Mouse (Mus musculus): ENCODE results near the gene Unc119. TPM values are rescaled to one million over a fixed set of nuclear protein-coding genes. Genes with fewer than 3 reads are reported as not detected.

The Unc119 gene
- polyA plus RNA-seq, 2 experiments = 55.7 to 114 TPM

DNA sequence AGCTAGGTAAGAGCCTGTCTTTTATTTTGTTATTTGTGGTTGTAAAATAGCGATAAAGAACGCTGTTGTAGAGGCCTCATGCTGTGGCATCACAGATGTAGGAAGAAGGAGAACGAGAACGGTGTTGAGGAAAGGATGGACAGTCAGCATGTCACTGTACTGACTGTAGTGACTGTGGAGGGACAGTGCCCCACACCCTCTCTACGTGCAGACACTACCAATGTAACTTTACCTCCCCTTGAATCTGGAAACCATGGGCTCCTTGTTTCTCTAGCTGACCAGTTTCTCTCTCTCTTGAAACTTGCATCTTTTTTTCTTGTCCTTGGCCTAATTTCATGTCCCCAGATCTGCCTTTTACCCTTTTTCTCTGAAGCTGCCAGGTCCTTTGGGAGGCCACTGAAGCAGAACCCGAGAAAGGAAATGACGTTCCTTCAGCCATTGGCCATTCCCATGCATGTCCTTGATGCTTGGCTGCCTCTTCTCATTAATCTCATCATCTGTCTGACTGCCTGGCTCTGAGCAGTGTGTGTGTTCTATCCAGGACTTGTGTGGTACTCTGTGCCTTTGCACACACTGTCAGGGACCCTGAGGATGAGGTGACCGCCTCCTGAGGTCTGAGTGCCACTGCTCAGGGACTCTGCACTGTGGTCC is 32.3 kb upstream of the Unc119 start:
- no peak overlapping the region for H3K4me3 ChIP-seq (replicated peaks; ENCODE audit: low read length)
- 91% methylated on average over 8 of the region's 8 CpGs for WGBS
- DNase-seq (ENCODE audit: low spot score) (no peak), ATAC-seq (ENCODE audit: low FRiP score, low read depth) (no peak)
- no peaks in the 10 kb centered on the region for H3K4me1 ChIP-seq (ENCODE audit: control insufficient read depth, insufficient read depth, low read length)
- no peak for TF ChIP-seq POLR2A (IDR thresholded peaks at IDR 0.05; ENCODE audit: borderline replicate concordance, extremely low read depth, insufficient read depth, insufficient read length)
- H3K9me3 ChIP-seq (ENCODE audit: control insufficient read depth, low read length) = no peaks in the 10 kb centered on the region
- H3K27me3 ChIP-seq (ENCODE audit: control insufficient read depth, insufficient read depth, low read length) = no peaks in the 10 kb centered on the region
- no peak overlapping the region for H3K27ac ChIP-seq (replicated peaks; ENCODE audit: low read depth, low read length)
- peaks cover 69% of the 10 kb centered on the region for H3K36me3 ChIP-seq (ENCODE audit: control insufficient read depth, insufficient read depth, low read length)
- H3K9ac ChIP-seq (ENCODE audit: low read depth, low read length, severe bottlenecking) = no peak overlapping the region
- no peak overlapping the region for H3K4me2 ChIP-seq (replicated peaks; ENCODE audit: low read depth, low read length, severe bottlenecking)

DNA sequence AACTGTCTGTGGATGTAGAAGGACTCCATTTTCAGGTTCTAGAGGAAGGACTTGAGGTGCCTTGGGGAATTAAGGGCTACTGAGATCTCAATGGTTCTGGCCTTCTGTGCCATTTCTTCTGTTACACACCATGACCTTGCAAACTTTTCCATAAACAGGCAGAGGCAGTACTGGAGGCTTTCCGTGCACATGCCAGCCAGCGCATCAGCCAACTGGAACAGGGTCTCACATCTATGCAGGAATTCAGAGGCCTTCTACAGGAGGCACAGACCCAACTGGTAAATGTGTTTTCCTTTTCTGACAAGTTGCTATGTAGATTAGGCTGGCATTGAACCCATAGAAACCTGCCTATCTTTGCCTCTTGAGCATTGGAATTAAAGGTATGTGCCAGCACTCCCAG is 29.6 kb upstream of the Unc119 start:
- Histone ChIP-seq H3K4me2 (replicated peaks; ENCODE audit: low read depth, low read length, severe bottlenecking) (no peak overlapping the region), H3K36me3 (ENCODE audit: control insufficient read depth, insufficient read depth, low read length) (peaks cover 80% of the 10 kb centered on the region), H3K4me1 (ENCODE audit: control insufficient read depth, insufficient read depth, low read length) (no peaks in the 10 kb centered on the region), H3K27me3 (ENCODE audit: control insufficient read depth, insufficient read depth, low read length) (no peaks in the 10 kb centered on the region), H3K9ac (ENCODE audit: low read depth, low read length, severe bottlenecking) (no peak overlapping the region), H3K27ac (replicated peaks; ENCODE audit: low read depth, low read length) (no peak overlapping the region), H3K9me3 (ENCODE audit: control insufficient read depth, low read length) (no peaks in the 10 kb centered on the region), H3K4me3 (replicated peaks; ENCODE audit: low read length) (no peak overlapping the region)
- ATAC-seq (ENCODE audit: low FRiP score, low read depth) (no peak), DNase-seq (ENCODE audit: low spot score) (no peak)
- no peak for TF ChIP-seq POLR2A (IDR thresholded peaks at IDR 0.05; ENCODE audit: borderline replicate concordance, extremely low read depth, insufficient read depth, insufficient read length)
- WGBS = 94% methylated on average over 2 of the region's 2 CpGs

DNA sequence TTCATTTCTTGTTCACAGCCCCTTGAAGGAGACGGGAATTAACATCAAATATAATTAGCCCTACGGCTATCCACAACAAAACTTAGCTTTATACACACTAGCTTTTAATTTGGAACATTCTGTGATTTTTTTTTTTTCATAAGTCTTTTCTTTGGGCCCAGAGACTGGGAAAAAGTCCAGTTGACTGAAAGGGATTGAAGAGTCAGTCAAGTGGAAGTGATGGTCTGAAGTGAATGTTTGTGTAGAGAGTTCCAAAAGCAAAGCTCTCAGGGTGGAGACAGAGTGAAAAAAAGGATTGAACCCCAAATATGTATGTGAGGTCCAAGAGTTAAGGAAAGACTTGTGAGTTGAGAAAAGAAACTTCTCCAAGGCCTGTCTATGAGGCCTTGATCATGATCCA is 24.9 kb upstream of the Unc119 start:
- H3K4me1 ChIP-seq (ENCODE audit: control insufficient read depth, insufficient read depth, low read length) = peaks cover 14% of the 10 kb centered on the region
- H3K9ac ChIP-seq (ENCODE audit: low read depth, low read length, severe bottlenecking) = no peak overlapping the region
- ATAC-seq (ENCODE audit: low FRiP score, low read depth) (no peak), DNase-seq (ENCODE audit: low spot score) (no peak)
- H3K4me2 ChIP-seq (replicated peaks; ENCODE audit: low read depth, low read length, severe bottlenecking) = no peak overlapping the region
- no peak overlapping the region for H3K27ac ChIP-seq (replicated peaks; ENCODE audit: low read depth, low read length)
- H3K9me3 ChIP-seq (ENCODE audit: control insufficient read depth, low read length) = no peaks in the 10 kb centered on the region
- TF ChIP-seq POLR2A (IDR thresholded peaks at IDR 0.05; ENCODE audit: borderline replicate concordance, extremely low read depth, insufficient read depth, insufficient read length) = no peak
- 91% methylated on average over 2 of the region's 2 CpGs for WGBS
- peaks cover 80% of the 10 kb centered on the region for H3K36me3 ChIP-seq (ENCODE audit: control insufficient read depth, insufficient read depth, low read length)
- no peak overlapping the region for H3K4me3 ChIP-seq (replicated peaks; ENCODE audit: low read length)
- no peaks in the 10 kb centered on the region for H3K27me3 ChIP-seq (ENCODE audit: control insufficient read depth, insufficient read depth, low read length)

DNA sequence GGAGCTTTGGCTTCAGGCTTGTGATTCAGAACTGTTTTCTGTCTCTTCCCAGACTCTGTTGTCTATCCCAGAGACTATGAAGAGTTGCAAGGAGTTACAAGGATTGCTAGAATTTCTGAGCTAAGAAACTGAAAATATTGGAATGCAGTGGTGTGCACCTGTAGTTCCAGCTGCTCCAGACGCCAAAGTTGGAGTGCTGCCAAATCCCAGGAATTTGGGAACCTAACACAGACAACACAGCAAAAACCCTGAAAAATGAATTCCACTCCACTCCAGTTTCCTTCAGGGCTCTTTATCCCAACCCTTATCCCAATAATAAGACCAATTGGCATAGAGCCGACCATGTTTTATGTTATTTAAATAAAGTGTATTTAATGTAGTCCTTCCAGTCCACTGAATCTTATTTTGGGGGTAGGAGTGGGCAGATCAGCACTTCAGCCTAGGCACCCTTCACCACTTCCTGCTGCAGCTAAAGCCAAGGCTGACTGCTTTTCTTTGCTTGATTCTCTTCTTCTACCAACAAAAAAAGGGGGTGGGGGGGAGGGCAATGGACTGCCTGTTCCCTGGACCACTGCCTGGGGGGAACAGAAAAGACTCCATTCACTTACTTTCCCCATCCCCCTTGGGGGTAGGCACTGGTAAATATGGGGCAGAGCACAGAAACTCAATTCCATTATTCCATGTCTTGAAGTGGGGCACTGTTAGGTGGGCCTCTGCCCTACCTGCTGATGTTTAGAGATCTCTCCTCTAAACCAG is 21.0 kb upstream of the Unc119 start:
- peaks cover 15% of the 10 kb centered on the region for H3K4me1 ChIP-seq (ENCODE audit: control insufficient read depth, insufficient read depth, low read length)
- no peak overlapping the region for H3K4me3 ChIP-seq (replicated peaks; ENCODE audit: low read length)
- peak; percentile 69 for DNase-seq (ENCODE audit: low spot score)
- H3K36me3 ChIP-seq (ENCODE audit: control insufficient read depth, insufficient read depth, low read length) = peaks cover 46% of the 10 kb centered on the region
- WGBS = 32% methylated on average over 2 of the region's 2 CpGs
- H3K27ac ChIP-seq (replicated peaks; ENCODE audit: low read depth, low read length) = peak overlapping the region; percentile 52; the same call in 1 of the 2 replicates
- TF ChIP-seq POLR2A (IDR thresholded peaks at IDR 0.05; ENCODE audit: borderline replicate concordance, extremely low read depth, insufficient read depth, insufficient read length) = no peak
- H3K9me3 ChIP-seq (ENCODE audit: control insufficient read depth, low read length) = no peaks in the 10 kb centered on the region
- ATAC-seq (ENCODE audit: low FRiP score, low read depth) = peak; percentile 65
- no peaks in the 10 kb centered on the region for H3K27me3 ChIP-seq (ENCODE audit: control insufficient read depth, insufficient read depth, low read length)
- peak overlapping the region; percentile 28 for H3K4me2 ChIP-seq (replicated peaks; ENCODE audit: low read depth, low read length, severe bottlenecking)
- H3K9ac ChIP-seq (ENCODE audit: low read depth, low read length, severe bottlenecking) = no peak overlapping the region

DNA sequence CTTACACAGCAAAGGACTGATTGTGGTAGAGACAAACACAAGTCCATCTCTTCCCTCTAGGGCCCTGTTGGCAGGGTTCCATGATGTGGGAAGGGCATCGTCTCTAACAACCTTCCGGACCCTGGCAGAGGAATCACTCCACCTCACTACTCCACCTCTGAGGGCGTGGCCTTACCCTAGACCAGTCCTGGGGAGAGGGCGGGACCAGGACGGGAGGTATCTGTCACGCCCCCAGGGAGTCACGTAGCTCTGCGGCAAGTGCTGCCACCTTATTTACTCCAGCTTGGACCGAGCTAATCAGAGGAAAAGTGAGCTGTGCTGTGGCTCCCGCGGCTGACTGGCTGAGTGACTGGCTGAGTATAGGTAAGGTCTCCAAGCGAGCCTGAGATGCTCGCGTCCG is 20.4 kb upstream of the Unc119 start, which contains the start of gene Aldoc:
Aldoc (plus strand) TSS at position 109 of the 400 bp plus-strand sequence.
- no peak within 1 kb of the TSS for H3K4me3 ChIP-seq (replicated peaks; ENCODE audit: low read length)
- 4% methylated on average over 15 of the region's 15 CpGs for WGBS
- peak; percentile 60; the same call in 1 of the 2 replicates for ATAC-seq (ENCODE audit: low FRiP score, low read depth)
- peak within 1 kb of the TSS; percentile 28 for H3K4me2 ChIP-seq (replicated peaks; ENCODE audit: low read depth, low read length, severe bottlenecking)
- peak; percentile 76 for DNase-seq (ENCODE audit: low spot score)
- H3K27ac ChIP-seq (replicated peaks; ENCODE audit: low read depth, low read length) = peak within 1 kb of the TSS; percentile 52; the same call in 1 of the 2 replicates
- H3K9me3 ChIP-seq (ENCODE audit: control insufficient read depth, low read length) = no peaks in the 10 kb centered on the region
- no peak within 1 kb of the TSS for H3K9ac ChIP-seq (ENCODE audit: low read depth, low read length, severe bottlenecking)
- TF ChIP-seq POLR2A (IDR thresholded peaks at IDR 0.05; ENCODE audit: borderline replicate concordance, extremely low read depth, insufficient read depth, insufficient read length) = no peak
- H3K4me1 ChIP-seq (ENCODE audit: control insufficient read depth, insufficient read depth, low read length) = peaks cover 15% of the 10 kb centered on the region
- peaks cover 40% of the 10 kb centered on the region for H3K36me3 ChIP-seq (ENCODE audit: control insufficient read depth, insufficient read depth, low read length)
- H3K27me3 ChIP-seq (ENCODE audit: control insufficient read depth, insufficient read depth, low read length) = no peaks in the 10 kb centered on the region

All from limb, embryonic 14.5 days (tissue).